Mouse (Mus musculus): ENCODE data around the gene Rnf103.

GRCm38 (mm10) chr6:71543686-71544499 lies 50.2 kb downstream of the Rnf103 start, which contains the start of gene Chmp3:
- TF ChIP-seq CTCF (IDR thresholded peaks at IDR 0.05; ENCODE audit: low read depth) (no peak), EP300 (IDR thresholded peaks at IDR 0.05; ENCODE audit: low read depth) (peak; percentile 75; the same call in 1 of the 2 replicates)

Measured in heart, postnatal 0 days (tissue).